In the genomic region with DNA sequence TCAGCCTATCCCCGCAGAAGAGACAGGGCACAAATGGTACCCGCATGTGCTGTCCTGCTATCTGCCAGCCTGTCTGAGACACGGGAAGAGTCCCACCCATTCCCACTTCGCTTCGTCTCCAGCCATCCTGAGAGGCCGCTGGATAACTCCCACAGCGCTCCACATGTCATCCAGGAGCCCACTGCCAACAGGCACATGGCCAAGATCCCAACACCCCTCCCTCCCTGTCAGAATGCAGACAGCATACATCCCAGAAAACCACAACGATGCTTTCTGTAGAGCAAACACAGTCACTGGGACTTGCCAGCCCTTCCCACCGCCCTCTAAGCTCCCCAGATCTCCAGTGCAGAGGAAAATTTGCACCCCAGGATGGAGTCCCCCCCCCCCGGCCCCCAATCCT, we compare ENCODE assay signal across 13 mouse cellular contexts.
DNase-seq lines count a peak whose midpoint lies in the region; ATAC-seq and TF ChIP-seq lines count a peak whose summit lies in the region.
"Had no signal": no experiment of that assay in that cellular context is flagged by ENCODE, and none has a peak within 500 bp of the region (broad histone marks: within the 10 kb centered on the region; RNA-seq: fewer than 3 reads in every experiment).

No protein-coding gene starts in this region.

- 55% methylated on average over 10 of the region's 10 CpGs for WGBS in cerebellum, adult 2 months
- WGBS in hindbrain, postnatal 0 days, result 26% methylated on average over 10 of the region's 10 CpGs
- 78% methylated on average over 10 of the region's 10 CpGs for WGBS in hindbrain, embryonic 10.5 days

- H3K36me3 ChIP-seq in hindbrain, postnatal 0 days (ENCODE audit: insufficient read depth, low read length), result no peaks in the 10 kb centered on the region
- H3K36me3 ChIP-seq in hindbrain, embryonic 10.5 days, result no peaks in the 10 kb centered on the region
- H3K36me3 ChIP-seq: hindbrain, embryonic 12.5 days; limb, embryonic 13.5 days had no signal

- peaks cover 24% of the 10 kb centered on the region for H3K4me1 ChIP-seq in cerebellum, adult 2 months (ENCODE audit: control insufficient read depth, insufficient read depth, low read length)
- no peaks in the 10 kb centered on the region; the same call in 1 of the 2 replicates for H3K4me1 ChIP-seq in hindbrain, postnatal 0 days (ENCODE audit: insufficient read depth, low read length)
- peaks cover 39% of the 10 kb centered on the region for H3K4me1 ChIP-seq in hindbrain, embryonic 10.5 days (replicated peaks)

- no peak overlapping the region for H3K9ac ChIP-seq in hindbrain, postnatal 0 days (replicated peaks; ENCODE audit: low read length)
- H3K9ac ChIP-seq: hindbrain, embryonic 12.5 days; limb, embryonic 13.5 days had no signal

- peak; percentile 61 to 74 for DNase-seq in cerebellum, postnatal 10 days
- no peak for DNase-seq in cerebellum, adult 2 months
- DNase-seq in hindbrain, postnatal 0 days (ENCODE audit: low spot score), result peak; percentile 74
- no peak for DNase-seq in hindbrain, embryonic 10.5 days (ENCODE audit: low spot score)
- DNase-seq in lung, postnatal 10 days, result peak; percentile 69
- no peak for DNase-seq in lung, postnatal 36 days
- DNase-seq in right cerebral cortex, postnatal 25 days, result peak; percentile 24
- DNase-seq in thymus, postnatal 25 days, result no peak
- DNase-seq: cerebellum, postnatal 36 days had no signal

- H3K9me3 ChIP-seq in hindbrain, postnatal 0 days (ENCODE audit: low read length), result no peaks in the 10 kb centered on the region
- H3K9me3 ChIP-seq in hindbrain, embryonic 10.5 days, result no peaks in the 10 kb centered on the region
- H3K9me3 ChIP-seq: hindbrain, embryonic 12.5 days; limb, embryonic 13.5 days had no signal

- no peak for TF ChIP-seq POLR2A in cerebellum, adult 2 months (IDR thresholded peaks at IDR 0.05; ENCODE audit: borderline replicate concordance, insufficient read depth, low read length)

- no peak for TF ChIP-seq CTCF in cerebellum, adult 2 months (IDR thresholded peaks at IDR 0.05; ENCODE audit: borderline replicate concordance, insufficient read depth, low read depth, low read length)
- no peak for TF ChIP-seq CTCF in hindbrain, postnatal 0 days (IDR thresholded peaks at IDR 0.05; ENCODE audit: low read depth)

- no peak overlapping the region for H3K27ac ChIP-seq in cerebellum, adult 2 months (ENCODE audit: insufficient read depth, low read length)
- no peak overlapping the region for H3K27ac ChIP-seq in hindbrain, postnatal 0 days
- no peak overlapping the region for H3K27ac ChIP-seq in hindbrain, embryonic 10.5 days
- H3K27ac ChIP-seq: hindbrain, embryonic 12.5 days; layer of hippocampus, adult 2 months; limb, embryonic 13.5 days had no signal

- no peak for ATAC-seq in hindbrain, postnatal 0 days
- ATAC-seq: activated CD4-positive, CD25-positive, alpha-beta regulatory T cell, adult 4 months had no signal

- H3K27me3 ChIP-seq in cerebellum, adult 2 months (ENCODE audit: control insufficient read depth, insufficient read depth, low read length), result no peaks in the 10 kb centered on the region
- H3K27me3 ChIP-seq in hindbrain, postnatal 0 days (ENCODE audit: insufficient read depth, low read length), result no peaks in the 10 kb centered on the region
- H3K27me3 ChIP-seq in hindbrain, embryonic 10.5 days (ENCODE audit: insufficient read depth, poor library complexity, severe bottlenecking), result peaks cover 8% of the 10 kb centered on the region; the same call in 1 of the 2 replicates
- H3K27me3 ChIP-seq: hindbrain, embryonic 12.5 days had no signal

- H3K4me2 ChIP-seq in hindbrain, postnatal 0 days (ENCODE audit: low read depth, low read length), result no peak overlapping the region
- H3K4me2 ChIP-seq: hindbrain, embryonic 12.5 days; limb, embryonic 13.5 days had no signal

- no peak overlapping the region for H3K4me3 ChIP-seq in cerebellum, adult 2 months (replicated peaks; ENCODE audit: insufficient read depth, low read depth, low read length)
- no peak overlapping the region for H3K4me3 ChIP-seq in hindbrain, postnatal 0 days (ENCODE audit: low read length)
- H3K4me3 ChIP-seq in hindbrain, embryonic 10.5 days, result no peak overlapping the region
- H3K4me3 ChIP-seq: hindbrain, embryonic 12.5 days; layer of hippocampus, adult 2 months; limb, embryonic 13.5 days had no signal

Comparison
In these comparisons a context has a peak if more than half of its experiments do, and no peak if none do; other contexts are left out.
1. DNase-seq: peak in cerebellum, postnatal 10 days (2 of 2), hindbrain, postnatal 0 days (single experiment), lung, postnatal 10 days (single experiment) and right cerebral cortex, postnatal 25 days (single experiment); none in cerebellum, adult 2 months (0 of 2), hindbrain, embryonic 10.5 days (single experiment), lung, postnatal 36 days (single experiment) and thymus, postnatal 25 days (single experiment).